Mouse (Mus musculus) E14TG2a.4 (cell line): ENCODE data around the gene Arsg.
"Not testable (repeated sequence)": the region's sequence is repeated elsewhere in the genome, so short reads cannot be mapped to it uniquely, and the experiment has no call there.

Experiments
- CTCF ChIP-seq: conservative IDR thresholded peaks from 2 replicates; pipeline ENCODE4 v1.5.1; 2014; ENCODE audit warnings: low read length
- NANOG ChIP-seq: IDR thresholded peaks from 2 replicates; pipeline ENCODE4 v1.6.1; 2014; ENCODE audit warnings: borderline replicate concordance, low read length, mixed read lengths
- POU5F1 ChIP-seq: IDR thresholded peaks from 2 replicates; pipeline ENCODE4 v1.6.1; 2014; ENCODE audit warnings: low read length, borderline replicate concordance

- TF ChIP-seq CTCF, result peak; percentile 49
- TF ChIP-seq NANOG, POU5F1: not testable (repeated sequence)
Measured at GRCm38 (mm10) chr11:109619055-109619454, 145.9 kb downstream of the Arsg start.
